Comparison of ENCODE assay signal across 13 mouse cellular contexts in genomic region chr4:149404640-149405465, GRCm38 (mm10). TPM values are rescaled to one million over a fixed set of nuclear protein-coding genes. Genes with fewer than 3 reads are reported as not detected.
DNase-seq lines count a peak whose midpoint lies in the region; ATAC-seq lines count a peak whose summit lies in the region.
"Had no signal": no experiment of that assay in that cellular context is flagged by ENCODE, and none has a peak within 500 bp of the region (broad histone marks: within the 10 kb centered on the region; RNA-seq: fewer than 3 reads in every experiment).

No protein-coding gene starts in this region.

- no peak overlapping the region for H3K4me3 ChIP-seq in kidney, embryonic 15.5 days (replicated peaks)
- no peak overlapping the region for H3K4me3 ChIP-seq in neural tube, embryonic 11.5 days (ENCODE audit: low read depth, low read length)
- no peak overlapping the region for H3K4me3 ChIP-seq in neural tube, embryonic 15.5 days (replicated peaks)
- no peak overlapping the region for H3K4me3 ChIP-seq in stomach, embryonic 15.5 days (replicated peaks)

- ATAC-seq in kidney, embryonic 15.5 days (replicated peaks; ENCODE audit: low FRiP score) = no peak
- no peak for ATAC-seq in neural tube, embryonic 11.5 days (ENCODE audit: insufficient read depth, low FRiP score, low TSS enrichment)
- ATAC-seq in neural tube, embryonic 15.5 days (ENCODE audit: low FRiP score) = no peak
- no peak for ATAC-seq in stomach, embryonic 15.5 days (ENCODE audit: insufficient read depth, low FRiP score, low read depth)
- ATAC-seq: Patski had no signal

- H3K9ac ChIP-seq in kidney, embryonic 15.5 days = no peak overlapping the region
- no peak overlapping the region for H3K9ac ChIP-seq in neural tube, embryonic 11.5 days (ENCODE audit: low read length)
- no peak overlapping the region for H3K9ac ChIP-seq in neural tube, embryonic 15.5 days (replicated peaks)
- no peak overlapping the region for H3K9ac ChIP-seq in stomach, embryonic 15.5 days

- 0 out of 2 replicates have a peak overlapping the region, but pooled peaks have one; percentile 58 for H3K27ac ChIP-seq in kidney, embryonic 15.5 days
- no peak overlapping the region for H3K27ac ChIP-seq in neural tube, embryonic 11.5 days (ENCODE audit: low read depth, low read length)
- no peak overlapping the region for H3K27ac ChIP-seq in neural tube, embryonic 15.5 days (replicated peaks)
- H3K27ac ChIP-seq in stomach, embryonic 15.5 days = peak overlapping the region; percentile 16; the same call in 1 of the 2 replicates

- no peaks in the 10 kb centered on the region for H3K9me3 ChIP-seq in kidney, embryonic 15.5 days (replicated peaks)
- H3K9me3 ChIP-seq in neural tube, embryonic 11.5 days (ENCODE audit: control insufficient read depth, low read length) = no peaks in the 10 kb centered on the region
- H3K9me3 ChIP-seq in neural tube, embryonic 15.5 days (replicated peaks) = no peaks in the 10 kb centered on the region
- no peaks in the 10 kb centered on the region for H3K9me3 ChIP-seq in stomach, embryonic 15.5 days

- H3K27me3 ChIP-seq in kidney, embryonic 15.5 days = no peaks in the 10 kb centered on the region
- H3K27me3 ChIP-seq in neural tube, embryonic 11.5 days (ENCODE audit: control insufficient read depth, insufficient read depth, low read length) = no peaks in the 10 kb centered on the region
- H3K27me3 ChIP-seq in neural tube, embryonic 15.5 days (replicated peaks) = no peaks in the 10 kb centered on the region
- H3K27me3 ChIP-seq in stomach, embryonic 15.5 days (replicated peaks) = no peaks in the 10 kb centered on the region
- H3K27me3 ChIP-seq: Patski had no signal

- peaks cover 56% of the 10 kb centered on the region for H3K4me1 ChIP-seq in kidney, embryonic 15.5 days
- peaks cover 22% of the 10 kb centered on the region for H3K4me1 ChIP-seq in neural tube, embryonic 11.5 days (ENCODE audit: control insufficient read depth, insufficient read depth, low read length)
- H3K4me1 ChIP-seq in neural tube, embryonic 15.5 days = peaks cover 32% of the 10 kb centered on the region
- H3K4me1 ChIP-seq in stomach, embryonic 15.5 days = peaks cover 34% of the 10 kb centered on the region

- no peak overlapping the region for H3K4me2 ChIP-seq in kidney, embryonic 15.5 days
- H3K4me2 ChIP-seq in neural tube, embryonic 11.5 days (ENCODE audit: low read depth) = no peak overlapping the region
- no peak overlapping the region for H3K4me2 ChIP-seq in neural tube, embryonic 15.5 days
- H3K4me2 ChIP-seq in stomach, embryonic 15.5 days = no peak overlapping the region
- H3K4me2 ChIP-seq: heart, embryonic 11.5 days had no signal

- DNase-seq in cerebellum, adult 11 months = peak; percentile 30
- DNase-seq in cerebellum, adult 8-10 months = no peak
- no peak for DNase-seq in kidney, postnatal 14 days
- DNase-seq in neural tube, embryonic 11.5 days (ENCODE audit: low spot score) = peak; percentile 25
- DNase-seq in testis, postnatal 10 days (ENCODE audit: low spot score) = no peak
- DNase-seq: kidney, adult 11 months; liver; thymus, adult 18-20 months had no signal

- WGBS in kidney, embryonic 15.5 days = 62% methylated on average over 19 of the region's 19 CpGs
- 75% methylated on average over 19 of the region's 19 CpGs for WGBS in neural tube, embryonic 11.5 days
- WGBS in neural tube, embryonic 15.5 days = 50% methylated on average over 19 of the region's 19 CpGs
- 49% methylated on average over 19 of the region's 19 CpGs for WGBS in stomach, embryonic 15.5 days

- peaks cover 6% of the 10 kb centered on the region; the same call in 1 of the 2 replicates for H3K36me3 ChIP-seq in kidney, embryonic 15.5 days
- no peaks in the 10 kb centered on the region; the same call in 1 of the 2 replicates for H3K36me3 ChIP-seq in neural tube, embryonic 11.5 days (ENCODE audit: control insufficient read depth, insufficient read depth, low read length)
- H3K36me3 ChIP-seq in neural tube, embryonic 15.5 days = no peaks in the 10 kb centered on the region
- no peaks in the 10 kb centered on the region for H3K36me3 ChIP-seq in stomach, embryonic 15.5 days

RNA-seq across cellular contexts. Expression of gene Ube4b, which starts 21.7 kb away (rescaled TPM):
- polyA plus RNA-seq in kidney, embryonic 15.5 days (2015; fragmentation: Nextera tagmentation; extraction: Ambion mirVana) = 48.1 and 49.6 TPM in 2 replicates
- polyA plus RNA-seq in neural tube, embryonic 11.5 days (2014; fragmentation: Nextera tagmentation; extraction: Ambion mirVana) = 61.4 and 68.8 TPM in 2 replicates
- 50.4 and 54.5 TPM in 2 replicates for polyA plus RNA-seq in neural tube, embryonic 15.5 days (2015; fragmentation: Nextera tagmentation; extraction: Ambion mirVana)
- 35.5 and 41.4 TPM in 2 replicates for polyA plus RNA-seq in stomach, embryonic 15.5 days (2015; fragmentation: Nextera tagmentation; extraction: Ambion mirVana)

RNA-seq across cellular contexts. Expression of gene Rbp7, which starts 49.9 kb away (rescaled TPM):
- polyA plus RNA-seq in kidney, embryonic 15.5 days (2015; fragmentation: Nextera tagmentation; extraction: Ambion mirVana) = 0.77 and 0.90 TPM in 2 replicates
- not detected in 2 replicates for polyA plus RNA-seq in neural tube, embryonic 11.5 days (2014; fragmentation: Nextera tagmentation; extraction: Ambion mirVana)
- 1.1 TPM in 1 of 2 replicates, not detected in the other for polyA plus RNA-seq in neural tube, embryonic 15.5 days (2015; fragmentation: Nextera tagmentation; extraction: Ambion mirVana)
- polyA plus RNA-seq in stomach, embryonic 15.5 days (2015; fragmentation: Nextera tagmentation; extraction: Ambion mirVana) = 1.8 and 3.0 TPM in 2 replicates
- polyA plus RNA-seq: Patski had no signal

Comparison
In these comparisons a context has a peak if more than half of its experiments do, and no peak if none do; other contexts are left out.
1. DNase-seq: peak in cerebellum, adult 11 months (single experiment) and neural tube, embryonic 11.5 days (single experiment); none in cerebellum, adult 8-10 months (single experiment), kidney, postnatal 14 days (single experiment) and testis, postnatal 10 days (single experiment).
2. H3K27ac ChIP-seq: peak in kidney, embryonic 15.5 days (single experiment) and stomach, embryonic 15.5 days (single experiment); none in neural tube, embryonic 11.5 days (single experiment) and neural tube, embryonic 15.5 days (single experiment).